Mouse (Mus musculus): ENCODE results near the gene Neu1. TPM values are rescaled to one million over a fixed set of nuclear protein-coding genes. Genes with fewer than 3 reads are reported as not detected.
"Not testable (repeated sequence)": the region's sequence is repeated elsewhere in the genome, so short reads cannot be mapped to it uniquely, and the experiment has no call there.

Neu1 gene
- polyA plus RNA-seq, 1 experiment from 2014 or later = 26.9 TPM

DNA sequence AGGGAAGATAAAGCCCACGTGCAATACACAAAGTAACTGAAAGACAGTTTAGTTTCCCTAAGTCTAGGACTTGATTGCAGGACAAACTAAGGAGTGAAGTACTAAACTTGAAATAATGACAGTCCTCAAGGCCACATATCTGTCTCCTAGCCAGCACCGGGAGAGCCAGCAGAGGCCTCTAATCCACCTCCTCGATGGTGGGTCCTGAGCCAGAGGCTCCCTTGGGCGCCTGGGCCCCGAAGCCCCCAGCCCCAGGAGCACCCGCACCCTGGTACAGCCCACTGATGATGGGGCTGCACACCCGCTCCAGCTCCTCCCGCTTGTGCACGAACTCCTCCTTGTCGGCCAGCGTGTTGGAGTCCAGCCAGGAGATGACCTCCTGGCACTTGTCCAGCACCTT lies 38.8 kb downstream of the Neu1 start, which contains the start of gene Gm20481:
Gene Gm20481 (plus strand): TSS at position 91 of the 400 bp plus-strand sequence.
- not testable (repeated sequence) for H3K4me1 ChIP-seq (replicated peaks; ENCODE audit: control insufficient read depth, insufficient read depth, low read length); H3K27ac ChIP-seq; DNase-seq (ENCODE audit: low spot score); H3K36me3 ChIP-seq (replicated peaks; ENCODE audit: control insufficient read depth, insufficient read depth); H3K9me3 ChIP-seq (ENCODE audit: control insufficient read depth, low read length); ATAC-seq (ENCODE audit: low FRiP score); H3K9ac ChIP-seq; H3K4me2 ChIP-seq (replicated peaks); H3K4me3 ChIP-seq (replicated peaks; ENCODE audit: low read length)
- 58% methylated on average over 6 of the region's 11 CpGs for WGBS
- peaks cover 28% of the 10 kb centered on the region for H3K27me3 ChIP-seq (ENCODE audit: control insufficient read depth, insufficient read depth, low read length)

DNA sequence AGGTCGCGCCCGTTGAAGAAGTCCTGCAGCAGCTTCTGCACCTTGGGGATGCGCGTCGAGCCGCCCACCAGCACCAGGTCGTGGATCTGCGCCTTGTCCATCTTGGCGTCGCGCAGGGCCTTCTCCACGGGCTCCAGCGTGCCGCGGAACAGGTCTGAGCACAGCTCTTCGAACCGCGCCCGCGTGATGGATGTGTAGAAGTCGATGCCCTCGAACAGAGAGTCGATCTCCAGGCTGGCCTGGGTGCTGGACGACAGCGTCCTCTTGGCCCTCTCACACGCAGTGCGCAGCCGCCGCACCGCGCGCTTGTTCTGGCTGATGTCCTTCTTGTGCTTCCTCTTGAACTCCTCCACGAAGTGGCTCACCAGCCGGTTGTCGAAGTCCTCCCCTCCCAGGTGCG lies 39.8 kb downstream of the Neu1 start:
- not testable (repeated sequence) for DNase-seq (ENCODE audit: low spot score); H3K4me1 ChIP-seq (replicated peaks; ENCODE audit: control insufficient read depth, insufficient read depth, low read length); H3K27ac ChIP-seq; ATAC-seq (ENCODE audit: low FRiP score); H3K36me3 ChIP-seq (replicated peaks; ENCODE audit: control insufficient read depth, insufficient read depth); H3K4me2 ChIP-seq (replicated peaks); H3K4me3 ChIP-seq (replicated peaks; ENCODE audit: low read length); H3K9me3 ChIP-seq (ENCODE audit: control insufficient read depth, low read length); H3K9ac ChIP-seq
- peaks cover 28% of the 10 kb centered on the region for H3K27me3 ChIP-seq (ENCODE audit: control insufficient read depth, insufficient read depth, low read length)
- WGBS = 43% methylated on average over 19 of the region's 37 CpGs

DNA sequence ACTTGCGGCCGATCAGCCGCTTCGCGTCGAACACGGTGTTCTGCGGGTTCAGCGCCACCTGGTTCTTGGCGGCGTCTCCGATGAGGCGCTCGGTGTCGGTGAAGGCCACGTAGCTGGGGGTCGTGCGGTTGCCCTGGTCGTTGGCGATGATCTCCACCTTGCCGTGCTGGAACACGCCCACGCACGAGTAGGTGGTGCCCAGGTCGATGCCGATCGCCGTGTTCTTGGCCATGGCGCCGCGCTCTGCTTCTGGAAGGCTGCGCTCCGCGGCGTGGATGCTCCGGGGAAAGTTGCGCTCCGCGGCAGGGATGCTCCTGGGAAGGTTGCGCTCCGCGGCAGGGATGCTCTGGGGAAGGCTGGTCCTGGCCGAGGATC lies 40.6 kb downstream of the Neu1 start:
- ATAC-seq (ENCODE audit: low FRiP score) = peak; percentile 46
- not testable (repeated sequence) for H3K4me1 ChIP-seq (replicated peaks; ENCODE audit: control insufficient read depth, insufficient read depth, low read length); H3K27ac ChIP-seq; H3K36me3 ChIP-seq (replicated peaks; ENCODE audit: control insufficient read depth, insufficient read depth); H3K9ac ChIP-seq; DNase-seq (ENCODE audit: low spot score); H3K9me3 ChIP-seq (ENCODE audit: control insufficient read depth, low read length)
- H3K4me2 ChIP-seq (replicated peaks) = peak overlapping the region; percentile 88
- H3K4me3 ChIP-seq (replicated peaks; ENCODE audit: low read length) = peak overlapping the region; percentile 34
- H3K27me3 ChIP-seq (ENCODE audit: control insufficient read depth, insufficient read depth, low read length) = peaks cover 28% of the 10 kb centered on the region
- WGBS = 3% methylated on average over 13 of the region's 43 CpGs

DNA sequence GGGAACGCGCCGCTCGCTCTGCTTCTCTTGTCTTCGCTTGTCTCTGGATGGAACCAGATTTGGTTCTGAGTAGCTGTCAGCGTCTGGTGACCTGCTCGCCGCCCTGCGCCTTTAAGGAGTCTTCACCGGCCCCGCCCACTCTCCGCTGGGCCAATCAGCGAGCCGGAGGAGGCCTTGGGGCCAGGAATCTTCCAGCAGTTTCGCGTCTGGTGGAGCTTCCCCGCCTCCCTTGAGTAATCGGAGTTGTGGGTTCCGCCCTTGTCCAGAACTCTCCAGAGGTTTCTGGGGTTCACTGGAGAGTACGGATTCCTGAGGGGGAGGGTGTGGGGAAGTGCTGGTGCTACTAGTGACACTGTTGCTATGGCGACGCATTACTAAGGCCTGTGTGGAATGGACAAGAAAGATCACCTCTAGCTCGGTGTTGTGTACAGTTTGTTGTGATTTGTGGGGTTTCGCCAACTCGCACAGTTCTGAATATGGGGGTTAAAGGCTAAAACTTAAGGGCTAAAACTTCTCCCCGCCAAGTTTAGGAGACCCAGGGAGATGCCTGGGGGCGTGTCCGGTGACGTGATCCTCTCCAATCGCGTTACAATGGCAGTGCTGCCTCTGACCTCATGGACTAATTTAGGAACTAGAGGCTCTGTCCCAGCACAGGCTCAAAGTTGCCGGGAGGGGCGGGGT lies 41.2 kb downstream of the Neu1 start, which contains the start of the genes Hspa1a and Hspa1l:
Gene Hspa1a (minus strand): TSS at position 88 of the 681 bp plus-strand sequence.
Gene Hspa1l (plus strand): TSS at position 635 of the 681 bp plus-strand sequence.
- Histone ChIP-seq H3K4me2 (replicated peaks) (peak within 1 kb of the TSS; percentile 88), H3K9ac (peak within 1 kb of the TSS; percentile 5; the same call in 1 of the 2 replicates), H3K4me3 (replicated peaks; ENCODE audit: low read length) (peak within 1 kb of the TSS; percentile 34), H3K27me3 (ENCODE audit: control insufficient read depth, insufficient read depth, low read length) (peaks cover 27% of the 10 kb centered on the region)
- not testable (repeated sequence) for H3K27ac ChIP-seq; H3K36me3 ChIP-seq (replicated peaks; ENCODE audit: control insufficient read depth, insufficient read depth); H3K9me3 ChIP-seq (ENCODE audit: control insufficient read depth, low read length); H3K4me1 ChIP-seq (replicated peaks; ENCODE audit: control insufficient read depth, insufficient read depth, low read length)
- under 1% methylated on average over 26 of the region's 33 CpGs for WGBS
- DNase-seq (ENCODE audit: low spot score) (peak; percentile 61), ATAC-seq (ENCODE audit: low FRiP score) (peak; percentile 93)

DNA sequence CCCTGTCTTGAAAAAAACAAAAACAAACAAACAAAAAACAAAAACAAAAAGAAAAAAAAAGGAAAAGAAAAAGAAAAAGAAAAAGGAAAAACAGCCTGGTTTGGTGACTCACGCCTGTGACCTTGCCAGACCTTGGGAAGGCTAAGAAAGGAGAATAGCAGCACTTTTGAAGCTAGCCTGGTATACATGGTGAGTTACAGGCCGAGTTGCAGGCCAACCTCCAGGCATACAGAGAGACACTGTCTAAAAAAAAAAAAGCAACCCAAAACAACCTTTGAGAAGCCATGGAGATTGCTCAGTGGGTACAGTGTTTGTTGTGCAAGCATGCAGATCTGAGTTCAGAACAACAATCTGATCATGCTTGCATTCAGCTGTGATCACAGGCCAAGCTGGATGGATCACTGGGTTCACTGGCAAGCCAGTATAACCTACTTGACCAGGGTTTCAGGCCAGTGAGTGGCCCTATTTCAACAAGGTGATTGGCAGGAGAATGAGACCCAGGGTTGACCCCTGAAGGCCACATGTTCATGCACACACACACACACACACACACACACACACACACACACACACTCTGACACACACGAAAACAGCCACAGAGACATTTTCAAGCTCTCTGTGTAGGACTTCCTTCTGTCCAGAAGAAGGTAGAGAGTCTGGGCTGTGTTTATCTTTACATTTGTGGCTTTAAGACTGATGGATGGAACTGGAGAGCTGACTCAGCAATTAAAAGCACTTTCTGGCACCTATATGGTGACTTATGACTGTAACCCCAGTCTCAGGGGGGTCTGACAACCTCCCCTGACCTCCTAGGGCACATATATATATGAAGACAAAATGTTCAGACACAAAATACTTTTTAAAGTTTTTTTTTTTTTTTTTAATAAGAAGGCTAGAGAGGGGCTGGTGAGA lies 44.8 kb downstream of the Neu1 start:
- WGBS = 80% methylated on average over 3 of the region's 3 CpGs
- no peak overlapping the region for H3K4me2 ChIP-seq (replicated peaks)

DNA sequence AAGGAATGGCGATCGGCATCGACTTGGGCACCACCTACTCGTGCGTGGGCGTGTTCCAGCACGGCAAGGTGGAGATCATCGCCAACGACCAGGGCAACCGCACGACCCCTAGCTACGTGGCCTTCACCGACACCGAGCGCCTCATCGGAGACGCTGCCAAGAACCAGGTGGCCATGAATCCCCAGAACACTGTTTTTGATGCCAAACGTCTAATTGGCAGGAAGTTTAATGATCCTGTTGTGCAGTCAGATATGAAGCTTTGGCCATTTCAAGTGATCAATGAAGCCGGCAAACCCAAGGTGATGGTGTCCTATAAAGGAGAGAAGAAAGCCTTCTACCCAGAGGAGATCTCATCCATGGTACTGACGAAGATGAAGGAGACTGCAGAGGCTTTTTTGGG lies 45.9 kb downstream of the Neu1 start:
- no peak for DNase-seq (ENCODE audit: low spot score)
- Histone ChIP-seq H3K4me2 (replicated peaks) (no peak overlapping the region), H3K9me3 (ENCODE audit: control insufficient read depth, low read length) (no peaks in the 10 kb centered on the region), H3K4me3 (replicated peaks; ENCODE audit: low read length) (no peak overlapping the region), H3K9ac (no peak overlapping the region), H3K27ac (no peak overlapping the region), H3K36me3 (replicated peaks; ENCODE audit: control insufficient read depth, insufficient read depth) (no peaks in the 10 kb centered on the region), H3K4me1 (replicated peaks; ENCODE audit: control insufficient read depth, insufficient read depth, low read length) (peaks cover 12% of the 10 kb centered on the region), H3K27me3 (ENCODE audit: control insufficient read depth, insufficient read depth, low read length) (no peaks in the 10 kb centered on the region)
- ATAC-seq (ENCODE audit: low FRiP score) = no peak
- 95% methylated on average over 20 of the region's 20 CpGs for WGBS

More for the DNA sequence above, 44.8 kb downstream of the Neu1 start:
- no peak overlapping the region for H3K9ac ChIP-seq
- H3K9me3 ChIP-seq (ENCODE audit: control insufficient read depth, low read length) = no peaks in the 10 kb centered on the region
- no peaks in the 10 kb centered on the region for H3K27me3 ChIP-seq (ENCODE audit: control insufficient read depth, insufficient read depth, low read length)
- DNase-seq (ENCODE audit: low spot score) = no peak
- H3K4me1 ChIP-seq (replicated peaks; ENCODE audit: control insufficient read depth, insufficient read depth, low read length) = peaks cover 8% of the 10 kb centered on the region
- no peak overlapping the region for H3K27ac ChIP-seq
- H3K36me3 ChIP-seq (replicated peaks; ENCODE audit: control insufficient read depth, insufficient read depth) = no peaks in the 10 kb centered on the region
- no peak for ATAC-seq (ENCODE audit: low FRiP score)
- H3K4me3 ChIP-seq (replicated peaks; ENCODE audit: low read length) = no peak overlapping the region

DNA sequence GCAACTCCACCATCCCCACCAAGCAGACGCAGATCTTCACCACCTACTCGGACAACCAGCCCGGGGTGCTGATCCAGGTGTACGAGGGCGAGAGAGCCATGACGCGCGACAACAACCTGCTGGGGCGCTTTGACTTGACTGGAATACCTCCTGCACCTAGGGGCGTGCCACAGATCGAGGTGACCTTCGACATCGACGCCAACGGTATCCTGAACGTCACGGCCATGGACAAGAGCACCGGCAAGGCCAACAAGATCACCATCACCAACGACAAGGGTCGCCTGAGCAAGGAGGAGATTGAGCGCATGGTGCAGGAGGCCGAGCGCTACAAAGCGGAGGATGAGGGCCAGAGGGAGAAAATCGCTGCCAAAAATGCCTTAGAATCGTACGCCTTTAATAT lies 47.2 kb downstream of the Neu1 start:
- no peak overlapping the region for H3K9ac ChIP-seq
- DNase-seq (ENCODE audit: low spot score) = no peak
- ATAC-seq (ENCODE audit: low FRiP score) = no peak
- H3K4me2 ChIP-seq (replicated peaks) = no peak overlapping the region
- no peaks in the 10 kb centered on the region for H3K9me3 ChIP-seq (ENCODE audit: control insufficient read depth, low read length)
- peaks cover 14% of the 10 kb centered on the region for H3K4me1 ChIP-seq (replicated peaks; ENCODE audit: control insufficient read depth, insufficient read depth, low read length)
- no peak overlapping the region for H3K4me3 ChIP-seq (replicated peaks; ENCODE audit: low read length)
- 93% methylated on average over 27 of the region's 27 CpGs for WGBS
- no peaks in the 10 kb centered on the region for H3K27me3 ChIP-seq (ENCODE audit: control insufficient read depth, insufficient read depth, low read length)
- H3K36me3 ChIP-seq (replicated peaks; ENCODE audit: control insufficient read depth, insufficient read depth) = no peaks in the 10 kb centered on the region
- no peak overlapping the region for H3K27ac ChIP-seq

DNA sequence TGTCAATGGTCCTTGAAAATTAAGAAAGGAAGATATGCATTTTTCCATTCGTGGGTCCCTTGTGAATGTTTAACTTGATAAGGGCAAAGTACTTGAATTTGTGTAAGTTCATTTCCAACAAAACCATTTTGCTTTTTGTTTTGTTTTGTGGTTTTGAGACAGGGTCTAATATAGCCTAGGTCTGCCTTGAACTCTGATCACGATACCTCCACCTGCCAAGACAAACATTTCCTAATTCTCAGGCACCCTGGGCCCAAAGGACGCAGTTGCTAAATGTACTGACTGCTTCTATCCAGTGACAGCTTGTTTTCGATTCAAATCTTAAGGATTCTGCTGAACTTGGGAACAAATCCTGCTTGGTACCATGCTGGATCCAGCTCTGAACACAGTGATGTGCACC lies 48.6 kb downstream of the Neu1 start:
- WGBS = 97% methylated on average over 4 of the region's 4 CpGs
- DNase-seq (ENCODE audit: low spot score) (no peak), ATAC-seq (ENCODE audit: low FRiP score) (no peak)
- Histone ChIP-seq H3K4me3 (replicated peaks; ENCODE audit: low read length) (no peak overlapping the region), H3K36me3 (replicated peaks; ENCODE audit: control insufficient read depth, insufficient read depth) (no peaks in the 10 kb centered on the region), H3K9me3 (ENCODE audit: control insufficient read depth, low read length) (no peaks in the 10 kb centered on the region), H3K9ac (no peak overlapping the region), H3K4me1 (replicated peaks; ENCODE audit: control insufficient read depth, insufficient read depth, low read length) (peaks cover 14% of the 10 kb centered on the region), H3K27me3 (ENCODE audit: control insufficient read depth, insufficient read depth, low read length) (no peaks in the 10 kb centered on the region), H3K4me2 (replicated peaks) (no peak overlapping the region), H3K27ac (no peak overlapping the region)

DNA sequence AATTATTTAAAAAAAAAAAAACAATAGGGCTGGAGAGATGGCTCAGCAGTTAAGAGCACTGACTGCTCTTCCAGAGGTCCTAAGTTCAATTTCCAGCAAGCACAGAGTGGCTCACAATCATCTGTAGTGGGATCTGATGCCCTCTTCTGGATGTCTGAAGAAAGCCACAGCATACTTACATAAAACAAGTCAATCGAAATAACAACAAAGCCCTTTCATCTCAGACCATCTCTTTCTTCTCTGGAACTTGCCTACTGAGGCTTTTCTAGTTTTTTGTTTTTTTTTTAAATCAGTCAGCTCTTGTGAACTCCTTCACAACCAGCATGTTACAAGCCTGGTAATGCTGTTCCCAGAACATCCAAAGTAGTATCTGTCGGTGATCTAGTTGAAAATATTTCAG lies 49.6 kb downstream of the Neu1 start:
- H3K4me2 ChIP-seq (replicated peaks) = peak overlapping the region; percentile 96
- WGBS = 19% methylated on average over 2 of the region's 2 CpGs
- H3K4me1 ChIP-seq (replicated peaks; ENCODE audit: control insufficient read depth, insufficient read depth, low read length) = peaks cover 14% of the 10 kb centered on the region
- peaks cover 7% of the 10 kb centered on the region for H3K36me3 ChIP-seq (replicated peaks; ENCODE audit: control insufficient read depth, insufficient read depth)
- H3K27me3 ChIP-seq (ENCODE audit: control insufficient read depth, insufficient read depth, low read length) = no peaks in the 10 kb centered on the region
- peak; percentile 31 for DNase-seq (ENCODE audit: low spot score)
- ATAC-seq (ENCODE audit: low FRiP score) = no peak
- H3K4me3 ChIP-seq (replicated peaks; ENCODE audit: low read length) = peak overlapping the region; percentile 65
- 0 out of 2 replicates have a peak overlapping the region, but pooled peaks have one; percentile 26 for H3K27ac ChIP-seq
- peak overlapping the region; percentile 78 for H3K9ac ChIP-seq
- H3K9me3 ChIP-seq (ENCODE audit: control insufficient read depth, low read length) = no peaks in the 10 kb centered on the region
